Mouse (Mus musculus) spleen, postnatal 0 days (tissue): Measurements from ENCODE around the gene Gpr107. TPM values are rescaled to one million over a fixed set of nuclear protein-coding genes. Genes with fewer than 3 reads are reported as not detected.

Source experiments
- polyA plus RNA-seq: library from polyadenylated mRNA; unstranded; fragments of >200 nt; fragmentation: Nextera tagmentation; extraction: Ambion mirVana; gene quantifications from 2 replicates; pipeline ENCODE4 v1.2.1, GENCODE M21; 2015

The Gpr107 gene
- polyA plus RNA-seq: 16.5 and 18.1 TPM in 2 replicates

GRCm38 (mm10) chr2:31151892-31152812 lies at the start of gene Gpr107:
TSS of gene Gpr107 (plus strand) at chr2:31152316.

GRCm38 (mm10) chr2:31141867-31142454 lies 10.2 kb upstream of the Gpr107 start, which contains the start of gene Fnbp1:
TSS of gene Fnbp1 (minus strand) at chr2:31142008.

GRCm38 (mm10) chr2:31245491-31246141 lies 93.5 kb downstream of the Gpr107 start, which contains the start of gene Ncs1:
TSS of gene Ncs1 (plus strand) at chr2:31245823.

Other genes with a start within 250 kb of the Gpr107 start
- gene Ptges, start 222.5 kb upstream of the Gpr107 start, polyA plus RNA-seq: 2.4 and 4.0 TPM in 2 replicates
- gene Tor1b, start 199.4 kb upstream of the Gpr107 start, polyA plus RNA-seq: 19.0 and 21.5 TPM in 2 replicates
- 46.0 and 50.7 TPM in 2 replicates for gene Tor1a, start 184.4 kb upstream of the Gpr107 start, polyA plus RNA-seq
- 32.1 and 36.0 TPM in 2 replicates for gene BC005624, start 170.1 kb upstream of the Gpr107 start, polyA plus RNA-seq
- gene Usp20, start 170.0 kb upstream of the Gpr107 start, polyA plus RNA-seq: 5.4 and 6.4 TPM in 2 replicates
- 10.3 and 14.7 TPM in 2 replicates for gene Fnbp1, start 10.3 kb upstream of the Gpr107 start, polyA plus RNA-seq
- 3.0 and 4.2 TPM in 2 replicates for gene Ncs1, start 93.5 kb downstream of the Gpr107 start, polyA plus RNA-seq
- 0.02 TPM in 1 of 2 replicates, not detected in the other for gene Hmcn2, start 162.1 kb downstream of the Gpr107 start, polyA plus RNA-seq